Mouse (Mus musculus) spleen, adult 2 months (tissue): ENCODE results near the gene Rcn1.

Experiments used
- CTCF ChIP-seq: fragments of 200-500 bp; IDR thresholded peaks from 2 replicates; pipeline ENCODE4 v1.5.1; 2011; ENCODE audit warnings: mild to moderate bottlenecking, inconsistent platforms; ENCODE audit not compliant: insufficient read depth, insufficient read length, insufficient replicate concordance; ENCODE audit errors: extremely low read depth
- POLR2A ChIP-seq: fragments of 200-500 bp; IDR thresholded peaks from 2 replicates; pipeline ENCODE4 v1.6.1; 2011; ENCODE audit warnings: low read depth, low read length, inconsistent platforms

GRCm38 (mm10) chr2:105348886-105349285, 50.2 kb downstream of the Rcn1 start:
- TF ChIP-seq CTCF, result no peak
- TF ChIP-seq POLR2A, result no peak
